Mouse (Mus musculus): ENCODE measurements around the gene Adamts17.

The Adamts17 gene

GRCm38 (mm10) chr7:66970235-66970634 is 130.7 kb downstream of the Adamts17 start:
- DNase-seq (ENCODE audit: low spot score in 2 of 2) = no peak

DNA sequence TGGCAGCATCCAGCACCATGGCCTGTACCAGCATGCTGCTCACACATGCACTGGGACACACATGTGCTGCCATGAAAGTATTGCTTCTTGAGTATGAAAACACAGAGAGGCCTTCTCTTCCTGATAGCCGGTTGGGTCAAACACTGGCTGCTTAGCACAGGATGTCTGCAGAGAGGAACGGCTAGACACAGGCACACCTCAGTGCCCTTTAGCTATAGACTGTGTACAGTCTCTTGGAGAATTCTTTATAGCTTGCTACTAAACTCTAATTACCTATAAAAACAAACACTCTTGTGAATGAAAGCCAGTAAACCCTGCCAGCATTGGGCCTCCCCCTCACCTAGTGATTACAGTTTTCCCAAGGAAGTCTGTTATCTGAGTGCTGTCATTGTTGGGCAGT is 131.4 kb downstream of the Adamts17 start:
- no peak for DNase-seq (ENCODE audit: low spot score in 2 of 2)

GRCm38 (mm10) chr7:66974859-66975258 is 135.3 kb downstream of the Adamts17 start:
- no peak for DNase-seq (ENCODE audit: low spot score in 2 of 2)

DNA sequence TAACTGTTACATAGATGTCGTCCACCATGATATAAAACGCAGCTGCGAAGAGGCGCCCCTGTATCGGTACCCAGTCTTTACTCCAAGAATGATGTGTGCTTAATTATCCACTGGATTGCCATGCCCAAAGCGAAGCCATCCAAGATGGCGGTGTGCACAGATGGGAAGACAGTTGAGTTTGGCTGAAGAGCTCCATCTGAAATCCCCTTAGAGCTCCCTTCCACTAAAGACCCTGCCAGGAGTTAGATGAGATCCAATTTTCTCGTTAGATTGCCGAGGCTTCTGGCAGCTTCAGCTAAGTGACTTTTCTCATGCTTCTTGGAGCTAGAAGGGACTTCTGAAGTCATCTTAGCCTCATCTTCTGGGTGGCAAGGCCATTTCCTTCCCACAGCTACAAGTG is 136.8 kb downstream of the Adamts17 start:
- DNase-seq (ENCODE audit: low spot score in 2 of 2) = no peak

DNA sequence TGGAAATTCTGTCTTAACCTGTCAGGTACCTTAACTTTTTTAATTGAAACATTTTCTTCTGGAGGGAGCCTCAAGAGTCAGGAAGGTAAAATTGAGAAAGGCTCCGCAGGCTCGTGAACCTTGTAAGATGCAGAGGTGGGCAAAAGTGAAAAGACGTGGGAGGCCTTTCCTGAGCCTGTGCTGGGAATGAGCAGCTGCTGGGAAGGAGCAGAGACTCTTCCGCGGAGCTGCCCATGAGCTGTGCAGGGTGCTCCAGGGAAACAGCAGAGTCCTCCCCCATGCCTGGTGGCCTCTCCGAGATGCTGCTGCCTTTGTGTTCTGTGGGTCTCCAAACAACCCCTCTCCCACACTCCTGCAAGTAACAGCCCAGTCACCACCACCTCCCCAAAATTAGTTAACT is 142.1 kb downstream of the Adamts17 start:
- no peak for DNase-seq (ENCODE audit: low spot score in 2 of 2)

DNA sequence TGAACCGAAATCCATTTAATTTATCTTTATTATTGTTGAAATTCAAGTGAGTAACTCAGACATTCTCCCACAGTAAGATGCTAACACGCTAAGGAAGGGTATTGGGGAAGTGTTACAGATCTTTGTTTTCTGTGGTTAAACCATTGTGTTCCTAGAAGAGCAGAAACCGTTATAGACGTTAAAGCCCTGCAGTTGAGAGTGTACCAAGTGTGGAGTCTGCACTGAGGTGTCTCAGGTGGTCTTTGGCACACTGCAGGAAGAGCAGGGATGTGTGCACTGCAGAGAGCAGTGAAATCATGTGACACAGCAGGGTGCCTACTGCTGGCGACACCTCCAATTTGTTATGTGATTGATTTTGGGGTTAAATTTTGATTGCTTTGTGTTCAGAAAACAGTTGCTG is 142.5 kb downstream of the Adamts17 start:
- no peak for DNase-seq (ENCODE audit: low spot score in 2 of 2)

GRCm38 (mm10) chr7:66987671-66988070 is 148.1 kb downstream of the Adamts17 start:
- DNase-seq (ENCODE audit: low spot score in 2 of 2) = no peak

GRCm38 (mm10) chr7:66988441-66988840 is 148.9 kb downstream of the Adamts17 start:
- DNase-seq (ENCODE audit: low spot score in 2 of 2) = no peak

DNA sequence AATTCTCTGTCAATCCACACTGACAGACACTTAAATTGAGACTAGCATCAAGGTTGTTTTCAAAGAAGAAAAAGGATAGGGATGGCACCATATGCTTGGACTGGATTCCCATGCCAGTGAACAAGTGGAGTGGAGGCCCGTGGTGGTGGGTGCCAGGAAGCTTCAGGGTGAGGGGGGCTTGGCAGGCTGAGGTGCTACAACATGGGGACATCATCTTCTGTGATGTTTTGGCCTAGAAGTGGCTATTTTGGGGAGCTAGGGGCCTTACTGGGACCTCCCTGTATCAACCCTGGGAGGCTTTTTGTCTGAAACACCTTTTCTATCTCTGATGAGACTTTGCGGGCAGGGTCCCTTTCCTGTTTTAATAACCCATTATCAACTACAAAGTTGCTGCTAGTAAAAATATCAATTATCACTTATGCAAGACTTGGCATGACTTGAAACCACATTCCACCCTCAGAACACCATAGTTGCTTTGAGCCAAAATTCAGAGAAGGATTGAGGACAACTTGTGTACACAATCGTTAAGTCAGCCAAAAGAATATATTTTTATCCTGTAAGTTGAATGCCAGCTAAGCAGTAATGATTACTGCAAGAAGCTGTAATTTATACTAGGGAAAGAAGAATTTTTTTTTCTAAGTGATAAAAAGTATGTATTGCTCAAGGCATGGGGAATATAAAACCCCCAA is 150.0 kb downstream of the Adamts17 start:
- DNase-seq (ENCODE audit: low spot score in 2 of 2) = no peak

DNA sequence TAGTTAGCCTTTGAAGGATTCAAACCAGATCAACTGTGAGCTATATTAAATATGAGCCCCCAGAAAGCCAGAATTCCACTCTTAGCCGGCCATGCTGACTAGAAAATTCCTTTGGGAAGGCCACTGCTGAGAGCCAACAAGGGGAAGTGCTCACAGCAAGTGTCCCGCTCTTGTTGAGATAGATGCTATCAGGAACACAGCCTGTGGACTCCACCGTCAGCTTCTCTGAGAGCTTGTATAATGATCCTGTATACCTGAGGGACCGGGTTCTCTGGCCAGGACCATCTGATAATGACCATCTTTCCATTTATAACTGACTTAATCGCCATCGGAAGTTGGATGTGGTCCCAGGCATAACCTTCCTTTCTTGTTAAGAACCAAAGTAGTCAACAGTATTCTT is 159.3 kb downstream of the Adamts17 start:
- no peak for DNase-seq (ENCODE audit: low spot score in 2 of 2)

GRCm38 (mm10) chr7:67003648-67004047 is 164.1 kb downstream of the Adamts17 start:
- DNase-seq (ENCODE audit: low spot score in 2 of 2) = no peak

- DNase-seq (ENCODE audit: low spot score in 2 of 2) = no peak
Measured at GRCm38 (mm10) chr7:67004220-67004619, 164.7 kb downstream of the Adamts17 start.

DNA sequence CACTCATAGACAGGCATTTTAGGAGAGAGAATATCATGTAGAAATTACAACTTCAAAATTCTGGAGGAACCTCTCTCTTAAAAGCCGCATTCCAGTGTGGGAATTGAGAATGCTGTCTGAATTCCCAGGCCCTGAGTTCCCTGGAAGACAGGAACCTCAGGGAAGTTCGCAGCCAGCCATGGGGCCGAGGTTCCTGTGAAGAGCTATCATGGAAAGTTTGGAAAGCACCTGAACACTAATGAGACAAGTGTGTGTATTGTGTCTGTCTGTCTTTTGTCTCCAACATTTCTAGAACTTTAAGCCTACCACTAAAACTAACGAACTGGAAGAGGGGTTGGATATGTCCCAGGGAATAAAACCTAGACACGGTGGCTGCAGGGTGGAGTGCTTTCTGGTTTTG is 170.3 kb downstream of the Adamts17 start:
- no peak for DNase-seq (ENCODE audit: low spot score in 2 of 2)

- no peak for DNase-seq (ENCODE audit: low spot score in 2 of 2)
Measured at GRCm38 (mm10) chr7:67012011-67012751, 172.6 kb downstream of the Adamts17 start.

- DNase-seq (ENCODE audit: low spot score in 2 of 2) = no peak
Measured at GRCm38 (mm10) chr7:67013211-67013895, 173.8 kb downstream of the Adamts17 start.

GRCm38 (mm10) chr7:67019937-67020336 is 180.4 kb downstream of the Adamts17 start:
- DNase-seq (ENCODE audit: low spot score in 2 of 2) = no peak

GRCm38 (mm10) chr7:67026114-67027070 is 186.9 kb downstream of the Adamts17 start:
- no peak for DNase-seq (ENCODE audit: low spot score in 2 of 2)

DNA sequence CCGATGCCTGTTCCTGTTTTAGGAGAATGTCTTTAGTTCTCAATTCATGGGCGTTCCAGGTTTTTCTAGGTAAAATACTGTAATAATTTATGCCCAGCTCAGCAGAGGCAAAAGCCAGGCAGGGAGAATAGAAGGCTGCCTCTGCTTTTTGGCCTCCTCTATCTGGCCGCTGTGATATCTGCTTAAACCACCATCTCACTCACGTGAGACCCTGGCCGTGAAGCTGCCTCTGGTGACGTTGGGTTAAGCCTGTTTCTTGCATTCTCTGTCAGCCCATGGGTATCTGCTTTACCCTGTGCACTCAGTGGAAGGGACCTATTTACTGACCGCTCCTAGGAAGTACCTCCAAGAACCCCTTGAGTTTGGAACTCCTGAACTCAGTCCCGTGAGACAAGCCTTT is 187.7 kb downstream of the Adamts17 start:
- no peak for DNase-seq (ENCODE audit: low spot score in 2 of 2)

GRCm38 (mm10) chr7:67027696-67028095 is 188.2 kb downstream of the Adamts17 start:
- no peak for DNase-seq (ENCODE audit: low spot score in 2 of 2)

DNA sequence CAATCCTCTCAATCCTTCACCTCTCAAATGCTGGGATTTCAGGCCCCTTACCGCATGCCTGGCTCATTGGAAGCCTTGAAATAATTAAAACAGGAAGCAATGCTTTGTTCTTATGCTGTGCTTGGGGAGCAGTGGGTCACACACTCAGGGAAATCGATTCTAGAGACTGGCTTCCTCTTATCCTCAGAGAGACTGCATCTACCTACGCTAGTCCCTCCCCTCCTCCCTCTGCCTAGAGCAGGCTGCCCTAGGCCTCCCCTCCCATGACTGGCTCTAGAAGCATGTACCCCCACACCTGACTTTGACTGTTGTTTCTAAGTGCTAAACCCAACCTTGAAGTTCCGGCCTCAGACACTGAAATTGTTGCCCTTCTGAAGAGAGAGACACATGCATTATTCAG is 189.4 kb downstream of the Adamts17 start:
- no peak for DNase-seq (ENCODE audit: low spot score in 2 of 2)

DNA sequence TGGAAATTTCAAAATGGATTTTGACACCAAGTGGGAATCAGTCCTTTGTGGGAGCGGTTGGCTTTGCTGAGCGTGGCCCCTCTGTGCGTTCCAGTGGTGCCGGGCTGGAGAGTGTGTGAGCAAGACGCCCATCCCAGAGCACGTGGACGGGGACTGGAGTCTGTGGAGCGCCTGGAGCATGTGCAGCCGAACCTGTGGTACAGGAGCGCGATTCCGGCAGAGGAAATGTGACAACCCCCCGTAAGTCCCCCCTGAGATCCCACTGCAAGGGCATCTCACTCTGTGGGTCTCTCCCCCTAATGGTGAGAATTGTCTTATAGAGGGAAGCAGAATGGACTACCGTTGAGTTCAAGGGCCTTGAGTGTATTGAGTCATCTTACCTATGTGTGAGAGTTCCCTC is 189.9 kb downstream of the Adamts17 start:
- DNase-seq (ENCODE audit: low spot score in 2 of 2) = no peak

DNA sequence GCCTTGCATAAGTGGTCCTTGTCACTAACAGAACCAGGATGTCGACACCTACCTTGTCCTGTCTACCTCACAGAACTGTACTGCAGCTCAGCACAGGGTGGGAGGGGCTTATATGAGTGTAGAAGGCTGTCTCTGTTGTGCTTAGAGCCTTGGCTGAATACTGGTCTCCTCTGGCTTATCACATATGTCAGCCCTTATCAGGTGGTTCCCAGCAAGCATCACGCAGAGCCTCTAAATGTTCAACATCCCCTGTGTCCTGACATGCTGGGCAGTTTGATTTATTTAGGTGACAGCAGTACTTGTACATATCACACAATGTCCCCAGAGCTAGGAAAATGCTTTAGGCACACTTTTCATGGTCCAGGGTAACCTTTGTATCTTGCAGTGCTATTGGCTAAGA is 191.7 kb downstream of the Adamts17 start:
- DNase-seq (ENCODE audit: low spot score in 2 of 2) = no peak
